Mouse (Mus musculus) ES-Bruce4 (cell line): ENCODE measurements at regions not wholly inside any gene's neighbourhood (a gene's known extent, or its start where the extent isn't known, plus 50 kb on each side); places are given as distances from the start of the nearest gene placed in this dataset.

Source experiments
- CTCF ChIP-seq: IDR thresholded peaks from one replicate; pipeline ENCODE4 v1.8.1; 2011; ENCODE audit warnings: low read depth, low read length
- EP300 ChIP-seq: IDR thresholded peaks from 2 replicates; pipeline ENCODE4 v1.6.1; 2011; ENCODE audit warnings: low read depth, low read length; ENCODE audit not compliant: insufficient read depth
- POLR2A ChIP-seq: IDR thresholded peaks from one replicate; pipeline ENCODE4 v1.8.1; 2011; ENCODE audit warnings: low read length; ENCODE audit not compliant: insufficient read depth

- TF ChIP-seq POLR2A (no peak), CTCF (no peak), EP300 (no peak)
Measured at GRCm38 (mm10) chr19:28166626-28167025, 155.7 kb upstream of the Rfx3 start.
